Mouse (Mus musculus) ES-E14 (cell line): ENCODE results near the gene Zscan5b. TPM values are rescaled to one million over a fixed set of nuclear protein-coding genes. Genes with fewer than 3 reads are reported as not detected.

Experiments
- DNase-seq: peaks from one replicate; pipeline ENCODE4 v3.0.0-alpha.2; 2013; ENCODE audit warnings: low read depth, low spot score
- H3K27ac ChIP-seq: 2 replicates; pipeline ENCODE4 v1.5.1; 2012; ENCODE audit warnings: low read depth, mild to moderate bottlenecking, low read length, moderate library complexity, mixed read lengths; ENCODE audit not compliant: poor library complexity, insufficient read depth, severe bottlenecking
- H3K36me3 ChIP-seq: 2 replicates; pipeline ENCODE4 v1.6.1; 2012; ENCODE audit warnings: mild to moderate bottlenecking, low read length, moderate library complexity, mixed read lengths; ENCODE audit not compliant: control insufficient read depth, poor library complexity, insufficient read depth, severe bottlenecking
- H3K4me1 ChIP-seq, 2 experiments: fragments of 150-350 bp in 1 of 2; sonication (generic) in 1 of 2; 2 replicates each; pipeline ENCODE4 v1.6.1; 2012; ENCODE audit warnings: low read length in 2 of 2, mild to moderate bottlenecking in 1 of 2, mixed read lengths in 1 of 2; ENCODE audit not compliant: control insufficient read depth in 2 of 2, insufficient read depth in 2 of 2, poor library complexity in 1 of 2
- H3K4me3 ChIP-seq, 2 experiments: fragments of 150-350 bp in 1 of 2; sonication (generic) in 1 of 2; 2 replicates each; pipeline ENCODE4 v1.5.1; 2012; ENCODE audit warnings: low read length in 2 of 2, low read depth in 1 of 2, mild to moderate bottlenecking in 1 of 2, mixed read lengths in 1 of 2; ENCODE audit not compliant: insufficient read depth in 1 of 2, poor library complexity in 1 of 2, severe bottlenecking in 1 of 2
- H3K9ac ChIP-seq: 2 replicates; pipeline ENCODE4 v1.6.1; 2012; ENCODE audit warnings: low read depth, mild to moderate bottlenecking, low read length, mixed read lengths; ENCODE audit not compliant: poor library complexity, insufficient read depth, severe bottlenecking
- H3K9me3 ChIP-seq: fragments of 150-350 bp; sonication (generic); 2 replicates; pipeline ENCODE4 v1.6.1; 2012; ENCODE audit warnings: low read depth, mild to moderate bottlenecking, low read length; ENCODE audit not compliant: control insufficient read depth, insufficient read depth
- CHD2 ChIP-seq: IDR thresholded peaks from 2 replicates; pipeline ENCODE4 v1.6.1; 2014; ENCODE audit warnings: mild to moderate bottlenecking, low read depth, low read length, inconsistent platforms
- HCFC1 ChIP-seq: IDR thresholded peaks from 2 replicates; pipeline ENCODE4 v1.6.1; 2012; ENCODE audit warnings: low read length, inconsistent platforms, borderline replicate concordance; ENCODE audit not compliant: insufficient read depth
- MAFK ChIP-seq: IDR thresholded peaks from 2 replicates; pipeline ENCODE4 v1.6.1; 2014; ENCODE audit warnings: mild to moderate bottlenecking, low read depth, low read length, inconsistent platforms; ENCODE audit not compliant: insufficient read depth
- ZC3H11A ChIP-seq: IDR thresholded peaks from 2 replicates; pipeline ENCODE4 v1.6.1; 2012; ENCODE audit warnings: low read depth, mild to moderate bottlenecking, inconsistent platforms, low read length, borderline replicate concordance
- ZNF384 ChIP-seq: IDR thresholded peaks from 2 replicates; pipeline ENCODE4 v1.6.1; 2012; ENCODE audit warnings: low read depth, low read length, inconsistent platforms
- in situ Hi-C, 2 experiments: fragments of 600-800 bp; cut with MboI; formaldehyde crosslinking; loops; one replicate each; pipeline ENCODE4 v1.15.1; 2025; ENCODE audit warnings: low sequenced_read_pairs in 2 of 2, inconsistent platforms in 1 of 2; ENCODE audit not compliant: unreplicated experiment in 2 of 2
- total RNA-seq: library from RNA; depleted of rRNA; stranded (reverse); fragments of 300-350 nt; gene quantifications from 2 replicates; pipeline ENCODE4 v1.2.3, GENCODE M21; 2012

The Zscan5b gene
- total RNA-seq, 1 experiment: 2.1 TPM

- H3K36me3 ChIP-seq: peaks cover 31% of the 10 kb centered on the region
- DNase-seq: no peak
- H3K27ac ChIP-seq: no peak overlapping the region
- no peak for TF ChIP-seq CHD2
- TF ChIP-seq HCFC1: no peak
- TF ChIP-seq ZC3H11A: no peak
- TF ChIP-seq ZNF384: no peak
- TF ChIP-seq MAFK: no peak
- H3K9me3 ChIP-seq: no peaks in the 10 kb centered on the region
- H3K4me1 ChIP-seq: no peaks in the 10 kb centered on the region
- H3K4me3 ChIP-seq: no peak overlapping the region
- in situ Hi-C loops: no loop called here
- no peak overlapping the region for H3K9ac ChIP-seq
Measured at GRCm38 (mm10) chr7:6186756-6187155, 35.3 kb upstream of the Zscan5b start.

GRCm38 (mm10) chr7:6189542-6189941 is 32.5 kb upstream of the Zscan5b start:
- no peak for DNase-seq
- Histone ChIP-seq H3K27ac (no peak overlapping the region), H3K36me3 (peaks cover 17% of the 10 kb centered on the region), H3K4me1 (no peaks in the 10 kb centered on the region), H3K9ac (peak overlapping the region; percentile 58), H3K9me3 (no peaks in the 10 kb centered on the region), H3K4me3 (peak overlapping the region; percentile 57 to 58)
- TF ChIP-seq CHD2 (no peak), HCFC1 (peak; percentile 45; the same call in 1 of the 2 replicates)
- in situ Hi-C loops: no loop called here

DNA sequence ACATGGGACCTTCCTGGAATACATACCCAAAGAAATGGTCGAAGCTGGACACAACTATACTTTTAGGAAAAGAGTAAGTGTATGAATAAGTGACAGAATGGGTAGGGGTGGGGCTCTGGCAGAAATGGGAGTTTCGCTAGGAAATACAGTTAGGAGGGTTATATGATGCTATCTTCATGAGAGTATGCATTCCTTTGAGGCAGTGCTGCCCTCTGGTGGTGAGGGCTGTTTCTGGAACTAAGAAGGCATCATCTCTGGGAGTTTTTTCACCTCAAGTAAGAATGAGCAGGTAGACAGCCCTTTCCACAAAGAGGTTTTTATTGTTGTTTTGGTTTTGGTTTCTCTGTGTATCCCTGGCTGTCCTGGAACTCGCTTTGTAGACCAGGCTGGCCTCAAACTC is 30.7 kb upstream of the Zscan5b start:
- no peaks in the 10 kb centered on the region for H3K4me1 ChIP-seq
- peak; percentile 72 for DNase-seq
- no peak overlapping the region for H3K27ac ChIP-seq
- H3K9me3 ChIP-seq: no peaks in the 10 kb centered on the region
- peak; percentile 30; the same call in 1 of the 2 replicates for TF ChIP-seq ZC3H11A
- TF ChIP-seq MAFK: no peak
- peak; percentile 67; the same call in 1 of the 2 replicates for TF ChIP-seq ZNF384
- H3K4me3 ChIP-seq: no peak overlapping the region
- H3K9ac ChIP-seq: no peak overlapping the region
- in situ Hi-C loops: loop anchor here in 1 of 2 experiments (10.0 kb wide), 1 partner anchor 67 kb away; no protein-coding TSS in a partner anchor
- peaks cover 10% of the 10 kb centered on the region; the same call in 1 of the 2 replicates for H3K36me3 ChIP-seq

- Histone ChIP-seq H3K27ac (no peak overlapping the region), H3K4me1 (no peaks in the 10 kb centered on the region), H3K4me3 (no peak overlapping the region), H3K9me3 (no peaks in the 10 kb centered on the region), H3K9ac (no peak overlapping the region), H3K36me3 (peaks cover 3% of the 10 kb centered on the region; the same call in 1 of the 2 replicates)
- in situ Hi-C loops: loop anchor here in 1 of 2 experiments (10.0 kb wide), 1 partner anchor 69 kb away; no protein-coding TSS in a partner anchor
- TF ChIP-seq ZNF384: no peak
- 0 out of 2 replicates have a peak, but pooled peaks have one; percentile 22 for TF ChIP-seq ZC3H11A
- peak; percentile 58 for DNase-seq
Measured at GRCm38 (mm10) chr7:6194129-6194528, 27.9 kb upstream of the Zscan5b start.

DNA sequence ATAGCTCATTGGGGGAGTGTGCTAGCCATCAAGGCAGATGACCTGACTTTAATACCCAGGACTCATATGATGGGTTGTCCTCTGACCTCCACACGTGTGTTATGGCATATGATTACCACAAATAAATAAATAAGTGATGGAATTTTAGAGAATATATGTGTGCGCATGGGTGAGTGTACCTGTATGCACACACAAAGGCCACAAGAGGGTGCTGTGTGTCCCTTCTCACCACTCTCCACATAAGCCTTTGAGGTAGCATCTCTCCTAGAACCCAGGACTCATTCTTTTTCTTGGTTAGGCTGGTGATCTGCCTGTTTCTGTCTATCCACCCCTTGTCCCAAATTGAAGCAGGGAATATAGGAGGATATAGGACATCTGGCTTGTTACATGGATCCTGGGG is 26.3 kb upstream of the Zscan5b start:
- DNase-seq: no peak
- in situ Hi-C loops: loop anchor here in 1 of 2 experiments (10.0 kb wide), 1 partner anchor 71 kb away; no protein-coding TSS in a partner anchor
- no peaks in the 10 kb centered on the region for H3K9me3 ChIP-seq
- H3K4me3 ChIP-seq: no peak overlapping the region
- no peaks in the 10 kb centered on the region for H3K4me1 ChIP-seq
- no peak overlapping the region for H3K27ac ChIP-seq
- H3K36me3 ChIP-seq: no peaks in the 10 kb centered on the region
- TF ChIP-seq MAFK (no peak), CHD2 (no peak), ZC3H11A (peak; percentile 48; the same call in 1 of the 2 replicates)
- H3K9ac ChIP-seq: no peak overlapping the region
